Mouse (Mus musculus) layer of hippocampus, postnatal 36 days (tissue): Measurements from ENCODE around the gene Plscr5. TPM values are rescaled to one million over a fixed set of nuclear protein-coding genes. Genes with fewer than 3 reads are reported as not detected.

ENCODE experiments used
- DNase-seq, 2 experiments: peaks; one replicate each; pipeline ENCODE4 v3.0.0; 2022
- total RNA-seq, 2 experiments: library from RNA; stranded (reverse); gene quantifications; 2 replicates each; pipeline ENCODE4 v1.2.3; 2021

The Plscr5 gene
- total RNA-seq, 2 experiments from 2014 or later: not detected

DNA sequence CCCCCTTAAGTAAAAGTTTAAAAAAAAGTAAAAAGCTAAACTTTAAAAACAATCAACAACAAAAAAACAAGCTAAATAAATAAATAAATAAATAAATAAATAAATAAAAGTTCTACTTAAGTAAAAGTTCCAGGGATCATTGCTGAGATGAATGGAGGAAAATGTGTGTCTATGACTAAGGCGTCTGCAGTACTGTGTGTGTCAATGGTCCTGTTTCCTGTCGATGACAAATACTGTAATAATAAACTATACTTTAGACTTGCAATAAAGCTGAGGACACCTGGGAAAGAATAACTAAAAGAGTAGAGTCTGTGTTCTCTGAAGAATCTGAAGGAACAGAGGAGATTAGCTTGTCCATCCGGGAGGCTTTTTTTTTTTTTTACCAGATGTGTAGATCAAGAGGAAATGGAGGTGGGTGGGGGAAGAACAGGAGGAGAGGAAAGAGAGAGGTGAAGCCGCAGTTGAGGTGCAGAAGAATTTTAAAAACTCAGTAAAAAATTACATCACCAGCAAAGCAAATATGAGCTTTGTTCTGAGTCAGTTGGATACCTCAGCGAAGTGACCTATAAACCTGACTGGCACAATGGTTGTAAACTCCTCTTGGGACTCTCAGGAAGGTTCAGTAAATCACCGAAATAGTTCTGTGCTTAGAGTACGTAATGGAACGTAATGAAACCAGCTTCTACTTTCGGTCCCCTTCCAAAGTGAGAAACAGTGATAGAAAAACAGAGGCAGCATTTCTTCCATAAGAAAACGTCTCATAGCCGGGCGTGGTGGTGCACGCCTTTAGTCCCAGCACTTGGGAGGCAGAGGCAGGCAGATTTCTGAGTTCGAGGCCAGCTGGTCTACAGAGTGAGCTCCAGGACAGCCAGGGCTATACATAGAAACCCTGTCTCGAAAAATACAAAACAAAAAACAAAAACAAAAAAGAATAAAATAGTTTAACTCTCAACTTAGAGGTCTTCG, 36.4 kb downstream of the Plscr5 start:
- DNase-seq: no peak

DNA sequence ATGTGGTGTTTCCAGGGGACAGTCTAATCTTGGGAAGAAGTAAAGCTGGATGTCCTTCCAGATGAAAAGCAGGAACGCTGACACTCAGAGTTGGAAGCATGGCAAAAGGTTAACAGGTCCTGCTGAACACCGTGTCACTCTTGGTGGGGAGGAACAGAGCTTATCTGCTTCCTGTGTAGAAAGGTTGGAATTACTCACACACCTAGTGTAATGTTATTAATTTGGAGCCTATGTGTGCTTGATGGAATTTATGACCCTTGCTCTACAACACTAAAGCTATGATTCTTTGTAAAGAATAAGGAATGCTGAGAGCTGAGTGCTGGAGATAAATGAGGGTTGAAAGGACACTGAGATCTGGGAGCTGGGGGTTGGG, 37.1 kb downstream of the Plscr5 start:
- DNase-seq: no peak

DNA sequence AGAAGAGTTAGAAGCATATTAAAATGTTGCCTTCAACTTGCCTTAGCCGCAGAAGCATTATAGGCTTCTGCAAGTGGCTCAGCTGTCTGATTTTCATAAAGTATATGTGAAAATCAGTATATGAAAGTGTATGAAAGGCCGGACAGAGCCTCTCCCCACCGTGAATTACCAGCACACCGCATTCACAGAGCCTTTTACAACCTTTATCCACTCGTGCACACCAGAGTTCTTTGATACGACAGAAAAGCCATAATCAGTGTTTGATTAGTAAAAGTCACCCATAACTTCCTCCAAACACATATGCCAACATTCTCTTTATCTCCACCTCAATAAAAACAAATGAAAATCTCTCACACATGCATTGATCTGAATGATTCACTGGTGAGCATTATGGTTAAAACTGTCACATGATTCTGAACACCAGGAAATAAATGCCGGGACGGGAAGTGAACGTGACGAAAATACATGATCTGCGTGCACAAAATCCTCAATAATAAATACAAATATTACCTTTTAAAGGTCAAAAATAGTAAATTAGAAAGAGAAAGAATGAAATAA, 42.2 kb downstream of the Plscr5 start:
- no peak for DNase-seq

DNA sequence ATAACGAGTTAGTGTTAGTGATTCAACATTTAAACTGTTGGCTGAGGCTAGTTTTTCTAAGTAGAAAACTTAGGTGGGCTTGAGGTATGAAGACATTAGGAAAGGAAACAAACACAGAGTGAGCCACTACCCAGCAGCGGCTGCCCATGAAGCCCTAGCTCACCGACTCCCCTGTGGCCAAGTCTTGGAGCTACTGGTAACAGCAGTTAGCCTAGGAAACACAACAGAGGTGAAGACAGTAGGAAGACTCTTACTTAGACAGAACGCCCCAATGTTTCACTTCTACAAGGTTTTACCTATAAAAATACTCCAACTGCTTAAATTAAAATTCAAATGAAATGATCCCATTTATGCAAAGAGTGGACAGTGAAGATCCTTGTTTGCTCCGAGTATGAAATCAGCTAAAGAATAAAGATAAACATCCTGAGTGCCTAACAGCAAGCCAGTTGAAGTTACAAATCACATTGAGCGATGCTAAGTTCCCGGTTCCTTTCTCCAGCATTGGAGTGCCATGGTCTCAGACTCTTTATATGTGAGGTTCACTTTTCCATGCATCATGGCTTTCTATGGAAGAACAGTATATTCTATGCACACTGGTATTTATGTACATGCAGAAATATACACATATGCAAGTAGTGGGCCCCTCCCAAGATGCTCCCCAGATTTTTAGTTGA, 56.2 kb downstream of the Plscr5 start:
- DNase-seq: no peak

- DNase-seq: no peak
These were observed 56.7 kb downstream of the Plscr5 start, which contains the start of gene Plscr1 for GRCm38 (mm10) chr9:92249447-92249852. Plscr1 (plus strand) TSS chr9:92249750.

DNA sequence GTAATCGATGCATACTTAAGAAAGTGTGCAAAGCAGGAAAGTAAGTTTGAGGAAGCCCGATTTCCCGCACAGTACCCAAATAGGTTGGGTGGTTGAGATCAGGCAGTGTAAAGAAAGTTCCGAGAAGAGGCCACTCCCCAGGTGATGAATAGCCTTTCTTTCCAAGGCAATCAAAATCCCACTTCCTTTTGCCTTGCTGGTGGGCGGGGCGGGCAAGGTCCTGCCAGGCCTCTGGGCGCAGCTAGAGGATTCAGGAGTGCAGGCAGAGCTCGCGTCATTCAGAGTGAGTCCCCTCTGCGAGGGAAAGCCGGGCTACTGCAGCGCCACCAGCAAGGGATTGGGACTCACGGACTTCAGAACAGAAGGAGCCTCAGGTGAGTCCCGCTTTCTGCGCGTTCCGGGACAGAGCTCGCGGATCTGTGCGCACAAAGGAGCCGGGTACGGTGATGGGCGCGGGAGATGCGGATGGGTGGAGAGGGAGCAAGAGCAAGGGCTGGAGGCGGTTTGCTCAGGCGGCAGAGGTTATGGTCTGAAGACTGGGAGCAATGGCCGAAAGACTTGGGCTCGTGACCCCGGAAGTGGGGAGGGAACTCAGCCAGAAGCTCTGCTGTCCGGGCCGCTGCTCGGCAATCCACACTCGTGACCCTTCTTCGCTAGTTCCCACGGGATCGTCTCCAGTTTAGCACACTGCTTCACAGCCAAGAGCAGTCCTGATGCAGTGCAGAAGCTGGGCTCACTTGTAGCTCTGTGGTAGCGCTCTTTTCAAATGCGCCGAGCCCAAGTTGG, 57.4 kb downstream of the Plscr5 start:
- peak; percentile 18 to 31 for DNase-seq

- DNase-seq: no peak
These were observed 60.0 kb downstream of the Plscr5 start for GRCm38 (mm10) chr9:92252718-92253117.

GRCm38 (mm10) chr9:92253585-92254321, 61.0 kb downstream of the Plscr5 start:
- DNase-seq: no peak

Other genes starting within 250 kb of the Plscr5 start
- gene Plscr1, start 56.8 kb downstream of the Plscr5 start, total RNA-seq: 1 to 10 TPM; 1.6 to 1.7 TPM
- gene Plscr2, start 82.7 kb downstream of the Plscr5 start, total RNA-seq: 1 to 10 TPM; 2.2 to 3.3 TPM
- not detected for gene 1700057G04Rik, start 116.4 kb downstream of the Plscr5 start, total RNA-seq